Mouse (Mus musculus): ENCODE measurements around the gene Spi1.
A peak's percentile ranks its signal among the peaks of the same experiment; 100 is the strongest.
"Not testable (repeated sequence)": the region's sequence is repeated elsewhere in the genome, so short reads cannot be mapped to it uniquely, and the experiment has no call there.

Gene Spi1

DNA sequence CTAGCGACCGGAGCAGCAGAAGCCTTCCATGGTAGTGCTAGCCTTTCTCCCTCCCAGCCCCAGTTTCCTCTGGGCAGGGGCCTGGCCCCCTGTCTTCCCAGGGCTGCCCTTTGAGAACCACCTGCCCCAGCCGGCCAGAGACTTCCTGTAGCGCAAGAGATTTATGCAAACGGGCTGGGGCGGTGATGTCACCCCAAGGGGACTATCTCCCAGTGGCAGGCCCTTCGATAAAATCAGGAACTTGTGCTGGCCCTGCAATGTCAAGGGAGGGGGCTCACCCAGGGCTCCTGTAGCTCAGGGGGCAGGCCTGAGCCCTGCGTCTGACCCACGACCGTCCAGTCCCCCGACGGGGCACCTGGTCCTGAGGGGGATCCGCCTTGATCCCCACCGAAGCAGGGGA is 14.3 kb downstream of the Spi1 start:
- no peak for DNase-seq (ENCODE audit: low spot score)

- no peak for DNase-seq (ENCODE audit: low spot score)
These were observed 14.8 kb downstream of the Spi1 start for GRCm38 (mm10) chr2:91097015-91097414.

GRCm38 (mm10) chr2:91098156-91098555 is 16.0 kb downstream of the Spi1 start:
- no peak for DNase-seq (ENCODE audit: low spot score)

- DNase-seq (ENCODE audit: low spot score): peak; percentile 93
These were observed 19.0 kb downstream of the Spi1 start for GRCm38 (mm10) chr2:91101124-91101740.

GRCm38 (mm10) chr2:91108156-91108555 is 26.0 kb downstream of the Spi1 start:
- DNase-seq (ENCODE audit: low spot score): no peak

GRCm38 (mm10) chr2:91109241-91109640 is 27.1 kb downstream of the Spi1 start:
- no peak for DNase-seq (ENCODE audit: low spot score)

DNA sequence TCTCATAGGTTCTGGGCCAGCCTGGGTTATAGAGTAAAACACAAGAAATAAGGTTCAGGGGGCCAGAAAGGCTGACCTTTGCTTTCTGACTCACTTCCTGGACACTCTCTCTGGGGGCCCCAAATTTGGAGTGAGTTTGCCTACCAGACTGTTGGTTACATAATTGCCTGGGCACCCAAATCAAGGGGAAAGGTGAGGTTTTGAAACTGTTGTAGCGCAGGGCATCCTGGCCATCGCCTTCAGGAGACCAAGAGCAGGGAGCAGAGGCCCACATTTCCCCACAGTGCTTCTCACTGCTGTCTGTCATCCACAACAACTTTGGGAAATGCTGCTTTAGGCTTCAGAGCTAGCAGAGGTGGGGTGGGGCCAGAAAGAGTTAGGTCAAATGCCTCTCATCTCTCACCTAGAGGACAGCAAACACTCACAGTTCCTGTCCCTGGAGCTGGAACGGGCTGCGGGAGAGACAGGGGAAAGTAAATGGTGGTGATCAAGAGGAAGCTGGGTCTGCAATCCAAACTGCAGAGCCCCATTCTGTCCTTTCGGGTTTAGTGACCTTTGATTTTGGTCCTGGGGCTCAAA is 27.7 kb downstream of the Spi1 start:
- no peak for DNase-seq (ENCODE audit: low spot score)

DNA sequence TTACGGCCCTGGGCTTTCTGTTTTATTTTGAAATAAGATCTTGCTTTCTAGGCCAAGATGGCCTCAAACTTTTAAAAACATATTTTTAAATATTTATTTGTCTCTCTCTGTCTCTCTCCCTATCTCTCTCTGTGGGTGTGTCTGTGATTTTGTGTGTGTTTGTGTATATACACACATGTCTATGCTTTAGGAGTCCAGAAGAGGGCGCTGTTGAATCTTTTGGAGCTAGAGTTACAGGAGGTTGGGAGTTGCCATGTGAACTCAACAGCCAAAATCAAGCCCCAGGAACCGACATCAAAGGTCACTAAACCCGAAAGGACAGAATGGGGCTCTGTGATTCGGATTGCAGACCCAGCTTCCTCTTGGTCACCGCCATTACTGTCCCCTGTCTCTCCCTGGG is 28.2 kb downstream of the Spi1 start:
- no peak for DNase-seq (ENCODE audit: low spot score)

GRCm38 (mm10) chr2:91111832-91112231 is 29.6 kb downstream of the Spi1 start:
- not testable (repeated sequence) for DNase-seq (ENCODE audit: low spot score)

DNA sequence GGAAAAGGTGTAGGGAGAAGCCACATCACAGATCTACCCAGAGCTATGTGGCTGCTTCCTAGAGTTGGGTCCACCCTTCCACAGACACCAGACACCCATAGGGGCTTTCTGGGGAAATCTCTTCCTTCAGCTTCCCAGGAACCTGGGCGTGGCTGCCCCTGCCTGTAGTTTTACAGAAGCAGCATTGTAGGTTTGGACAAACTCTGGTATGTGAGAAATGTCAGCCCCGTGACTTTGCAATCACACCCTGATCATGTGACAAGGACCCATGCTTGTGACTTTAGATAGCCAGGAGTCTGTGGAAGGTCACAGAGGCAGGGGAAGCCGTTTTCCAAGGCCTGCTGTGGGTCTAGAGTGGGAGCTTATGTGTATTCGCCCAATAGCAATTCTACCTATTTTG is 30.3 kb downstream of the Spi1 start:
- no peak for DNase-seq (ENCODE audit: low spot score)

GRCm38 (mm10) chr2:91113334-91113733 is 31.1 kb downstream of the Spi1 start:
- no peak for DNase-seq (ENCODE audit: low spot score)

DNA sequence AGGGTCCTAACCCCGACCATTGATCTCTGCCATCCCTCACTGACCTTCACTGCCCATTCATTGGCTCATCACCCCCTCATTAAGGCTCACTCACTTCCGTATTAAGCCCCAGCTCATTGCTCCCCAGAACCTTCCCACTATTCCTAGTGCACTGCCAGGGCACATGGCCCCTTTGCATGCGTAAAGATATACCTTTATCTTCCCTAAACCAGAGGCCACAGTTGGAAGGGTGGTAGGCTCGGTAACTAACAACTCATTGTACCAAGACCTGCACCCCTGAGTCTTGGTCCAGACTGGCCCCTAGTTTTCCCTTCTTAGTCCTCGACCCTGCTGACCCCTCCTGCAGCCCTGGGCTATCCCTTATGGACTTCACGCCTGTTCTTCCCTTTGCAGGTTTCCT is 31.7 kb downstream of the Spi1 start:
- DNase-seq (ENCODE audit: low spot score): no peak

GRCm38 (mm10) chr2:91114781-91115577 is 32.8 kb downstream of the Spi1 start:
- DNase-seq (ENCODE audit: low spot score): peak; percentile 98

DNA sequence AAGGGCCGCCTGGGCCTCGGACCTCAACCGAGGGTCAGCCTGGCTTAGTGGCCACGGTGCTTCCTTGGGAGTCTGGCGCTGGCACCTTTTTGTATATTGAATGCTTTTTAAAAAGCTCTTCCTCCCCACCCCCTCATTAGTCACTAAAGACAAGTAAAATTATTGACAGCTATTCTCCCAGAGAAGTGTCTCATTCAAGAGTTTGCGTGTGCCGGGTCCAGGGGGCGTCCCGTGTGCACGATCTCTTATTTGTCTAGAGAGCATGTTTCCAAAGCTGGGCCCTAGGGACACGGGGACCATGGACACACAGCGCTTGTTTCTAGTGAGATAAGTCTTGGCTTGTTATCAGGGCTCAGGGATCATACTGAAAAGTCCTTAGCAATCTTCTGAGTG is 33.4 kb downstream of the Spi1 start:
- no peak for DNase-seq (ENCODE audit: low spot score)

DNA sequence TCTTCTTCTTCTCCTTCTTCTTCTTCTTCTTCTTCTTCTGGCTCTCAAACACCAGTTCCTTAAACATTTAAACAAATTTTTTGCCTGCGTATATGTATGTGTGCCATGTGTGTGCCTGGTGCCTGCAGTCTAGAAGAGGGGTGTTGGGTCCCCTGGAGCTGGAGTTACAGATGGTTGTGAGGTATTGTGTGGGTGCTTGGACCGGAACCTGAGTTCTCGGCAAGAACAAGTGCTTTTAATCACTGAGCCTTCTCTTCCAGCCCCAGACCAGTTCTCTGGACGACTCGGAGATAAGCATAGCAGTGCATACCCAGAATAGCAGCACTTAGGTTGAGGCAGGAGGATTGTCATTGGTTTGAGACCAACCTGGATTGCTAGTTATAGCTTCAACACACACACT is 34.7 kb downstream of the Spi1 start:
- no peak for DNase-seq (ENCODE audit: low spot score)

- DNase-seq (ENCODE audit: low spot score): no peak
These were observed 35.5 kb downstream of the Spi1 start, which contains the start of gene Mybpc3 for GRCm38 (mm10) chr2:91117585-91118275. Gene Mybpc3, plus strand, starts transcription at chr2:91118144.

DNA sequence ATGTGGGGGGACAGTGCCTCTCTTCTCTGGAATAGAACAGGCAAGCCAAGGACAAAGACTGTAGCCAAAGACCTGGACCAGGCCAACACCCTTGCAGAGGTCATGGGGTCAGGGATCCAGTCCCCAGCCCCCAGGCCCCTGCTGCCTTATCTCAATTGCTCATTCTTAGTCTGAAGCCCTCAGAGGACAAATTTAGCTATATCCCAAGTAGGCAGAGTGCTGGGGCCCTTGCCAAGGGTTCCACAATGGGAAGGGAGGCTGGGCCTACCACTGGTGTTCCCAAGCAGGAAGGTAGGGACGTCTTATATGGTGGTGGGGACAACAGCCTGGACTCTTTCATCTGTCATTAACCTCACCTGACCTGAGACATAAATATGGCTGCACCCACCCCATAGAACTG is 36.5 kb downstream of the Spi1 start:
- no peak for DNase-seq (ENCODE audit: low spot score)

DNA sequence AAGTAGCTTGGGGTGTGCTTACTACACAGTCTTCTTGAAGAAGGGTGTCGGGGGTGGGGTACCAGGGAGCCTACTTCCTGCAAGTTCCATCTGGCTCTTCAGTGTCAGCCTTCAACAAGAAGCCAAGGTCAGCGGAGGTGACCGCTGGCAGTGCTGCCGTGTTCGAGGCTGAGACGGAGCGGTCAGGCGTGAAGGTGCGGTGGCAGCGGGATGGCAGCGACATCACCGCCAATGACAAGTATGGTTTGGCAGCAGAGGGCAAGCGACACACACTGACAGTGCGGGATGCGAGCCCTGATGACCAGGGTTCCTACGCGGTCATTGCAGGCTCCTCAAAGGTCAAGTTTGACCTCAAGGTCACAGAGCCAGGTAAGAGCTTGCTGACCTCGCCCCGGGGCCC is 36.9 kb downstream of the Spi1 start:
- no peak for DNase-seq (ENCODE audit: low spot score)

DNA sequence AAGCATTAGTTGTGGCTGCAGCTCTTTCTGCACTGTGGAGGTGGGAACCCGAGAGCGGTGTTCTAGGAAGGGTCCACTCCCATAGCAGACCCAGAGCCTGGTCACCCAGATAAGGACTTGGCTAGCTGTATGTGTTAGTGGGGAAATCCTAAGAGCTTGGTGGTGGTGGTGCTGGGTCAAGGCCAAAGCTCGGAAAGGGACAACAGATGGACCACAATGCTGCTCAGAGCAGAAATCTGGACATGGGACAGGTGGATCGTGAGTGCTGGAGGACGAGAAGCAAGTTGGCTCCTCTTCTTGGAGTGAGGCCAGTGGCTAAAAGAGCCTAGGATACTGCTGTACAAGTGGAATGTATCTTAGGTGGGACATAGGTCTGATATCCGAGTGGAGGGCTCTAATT is 37.4 kb downstream of the Spi1 start:
- no peak for DNase-seq (ENCODE audit: low spot score)

GRCm38 (mm10) chr2:91120261-91120671 is 38.1 kb downstream of the Spi1 start:
- no peak for DNase-seq (ENCODE audit: low spot score)

DNA sequence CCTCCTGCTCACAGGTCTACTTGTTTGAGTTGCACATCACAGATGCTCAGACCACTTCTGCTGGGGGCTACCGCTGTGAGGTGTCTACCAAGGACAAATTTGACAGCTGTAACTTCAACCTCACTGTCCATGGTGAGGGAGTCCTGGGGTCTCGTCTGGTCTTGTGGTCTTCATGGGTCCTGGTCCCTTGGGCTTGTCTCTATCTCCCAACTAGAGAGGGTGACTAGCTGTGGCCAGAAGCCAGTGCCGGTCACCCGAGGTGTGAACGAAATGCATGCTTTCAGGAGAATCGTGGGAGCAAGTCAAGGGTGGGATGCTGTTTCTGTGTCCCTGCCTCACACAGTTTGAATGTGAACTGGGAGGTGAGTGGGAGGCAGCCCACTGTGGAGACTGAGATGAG is 38.8 kb downstream of the Spi1 start:
- no peak for DNase-seq (ENCODE audit: low spot score)

DNA sequence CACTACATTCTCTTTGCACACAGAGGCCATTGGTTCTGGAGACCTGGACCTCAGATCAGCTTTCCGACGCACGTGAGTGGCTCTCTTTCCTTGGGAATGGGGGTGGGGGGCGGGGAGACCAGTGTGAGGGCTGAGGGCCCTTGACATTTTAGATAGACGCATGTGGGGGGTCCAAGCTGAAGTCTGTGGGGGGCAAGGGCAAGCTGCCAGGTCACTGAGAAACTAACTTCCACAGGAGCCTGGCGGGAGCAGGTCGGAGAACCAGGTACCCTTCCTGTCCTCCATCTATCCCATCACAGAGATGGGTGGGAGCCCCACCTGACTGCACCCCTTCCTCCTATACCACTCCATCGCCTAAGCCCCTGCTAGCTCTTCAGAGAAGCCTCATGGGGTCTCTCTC is 39.3 kb downstream of the Spi1 start:
- DNase-seq (ENCODE audit: low spot score): no peak

DNA sequence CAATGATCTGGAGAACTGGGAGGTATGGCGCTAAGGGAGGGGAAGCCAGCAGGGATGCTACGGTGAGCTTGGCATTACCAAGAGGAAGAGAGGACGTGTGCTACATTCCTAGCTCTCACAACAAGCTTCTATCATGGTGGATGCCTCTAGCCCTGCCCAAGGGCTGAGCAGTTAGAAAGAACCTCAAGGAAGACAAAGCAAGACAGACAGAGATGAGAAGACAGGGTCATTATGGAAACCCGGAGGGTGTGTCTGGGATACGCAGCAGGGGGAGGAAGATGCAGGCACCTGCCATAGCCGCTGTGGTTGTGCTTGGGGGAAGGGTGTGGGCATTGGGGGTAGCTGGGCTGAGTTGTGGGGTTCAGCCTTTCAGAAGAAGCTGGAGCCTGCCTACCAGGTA is 41.3 kb downstream of the Spi1 start:
- DNase-seq (ENCODE audit: low spot score): no peak
